Mouse (Mus musculus) erythroblast, embryonic 14.5 days (primary cell): ENCODE results near the gene Psors1c2. TPM values are rescaled to one million over a fixed set of nuclear protein-coding genes. Genes with fewer than 3 reads are reported as not detected.

ENCODE experiments used
- H3K27me3 ChIP-seq: 2 replicates; pipeline ENCODE4 v1.6.1; 2012; ENCODE audit warnings: inconsistent platforms; ENCODE audit not compliant: control insufficient read depth
- H3K36me3 ChIP-seq: 2 replicates; pipeline ENCODE4 v1.6.1; 2012; ENCODE audit warnings: mild to moderate bottlenecking, inconsistent platforms; ENCODE audit not compliant: control insufficient read depth
- H3K4me1 ChIP-seq: 2 replicates; pipeline ENCODE4 v1.6.1; 2012; ENCODE audit warnings: inconsistent platforms; ENCODE audit not compliant: control insufficient read depth
- H3K4me3 ChIP-seq: replicated peaks from 2 replicates; pipeline ENCODE3; 2012; ENCODE audit warnings: moderate library complexity, mild to moderate bottlenecking, inconsistent platforms
- H3K9me3 ChIP-seq: 2 replicates; pipeline ENCODE4 v1.6.1; 2012; ENCODE audit warnings: low read length, inconsistent platforms, mixed read lengths; ENCODE audit not compliant: control insufficient read depth
- GATA1 ChIP-seq: IDR thresholded peaks from 2 replicates; pipeline ENCODE4 v1.6.1; 2012; ENCODE audit warnings: low read length, inconsistent platforms, mixed read lengths
- TAL1 ChIP-seq: IDR thresholded peaks from 3 replicates; pipeline ENCODE4 v1.6.1; 2012; ENCODE audit warnings: low read length, inconsistent platforms, mixed read lengths
- polyA plus RNA-seq: library from polyadenylated mRNA; stranded (reverse); fragments of >175 nt; gene quantifications from 2 replicates; pipeline ENCODE4 v1.2.3, GENCODE M21; 2012

Psors1c2 gene
- polyA plus RNA-seq, 1 experiment = 0.51 TPM

DNA sequence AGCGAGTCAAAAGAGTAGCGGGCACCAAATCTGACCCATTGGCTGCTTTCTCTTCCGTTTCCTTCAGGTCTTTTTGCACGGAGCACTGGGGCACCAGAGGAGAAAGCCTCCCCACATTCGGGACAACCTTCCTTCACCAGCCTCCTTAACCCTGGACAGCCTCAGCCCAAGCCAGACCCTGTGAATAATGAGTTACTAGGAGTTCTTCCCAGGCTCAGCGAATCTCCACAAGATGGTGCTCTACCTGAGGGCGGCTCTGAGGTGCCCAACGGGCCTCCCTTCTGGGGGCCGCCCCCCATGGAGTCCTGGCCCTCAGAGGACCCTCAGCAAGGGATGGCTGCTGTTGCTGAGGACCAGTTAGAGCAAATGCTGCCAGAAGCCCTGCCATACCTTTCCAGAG, 34.8 kb downstream of the Psors1c2 start:
- TF ChIP-seq GATA1 (no peak), TAL1 (no peak)
- peaks cover 26% of the 10 kb centered on the region for H3K27me3 ChIP-seq
- no peaks in the 10 kb centered on the region for H3K4me1 ChIP-seq
- peaks cover 2% of the 10 kb centered on the region; the same call in 1 of the 2 replicates for H3K9me3 ChIP-seq
- no peak overlapping the region for H3K4me3 ChIP-seq
- no peaks in the 10 kb centered on the region for H3K36me3 ChIP-seq

DNA sequence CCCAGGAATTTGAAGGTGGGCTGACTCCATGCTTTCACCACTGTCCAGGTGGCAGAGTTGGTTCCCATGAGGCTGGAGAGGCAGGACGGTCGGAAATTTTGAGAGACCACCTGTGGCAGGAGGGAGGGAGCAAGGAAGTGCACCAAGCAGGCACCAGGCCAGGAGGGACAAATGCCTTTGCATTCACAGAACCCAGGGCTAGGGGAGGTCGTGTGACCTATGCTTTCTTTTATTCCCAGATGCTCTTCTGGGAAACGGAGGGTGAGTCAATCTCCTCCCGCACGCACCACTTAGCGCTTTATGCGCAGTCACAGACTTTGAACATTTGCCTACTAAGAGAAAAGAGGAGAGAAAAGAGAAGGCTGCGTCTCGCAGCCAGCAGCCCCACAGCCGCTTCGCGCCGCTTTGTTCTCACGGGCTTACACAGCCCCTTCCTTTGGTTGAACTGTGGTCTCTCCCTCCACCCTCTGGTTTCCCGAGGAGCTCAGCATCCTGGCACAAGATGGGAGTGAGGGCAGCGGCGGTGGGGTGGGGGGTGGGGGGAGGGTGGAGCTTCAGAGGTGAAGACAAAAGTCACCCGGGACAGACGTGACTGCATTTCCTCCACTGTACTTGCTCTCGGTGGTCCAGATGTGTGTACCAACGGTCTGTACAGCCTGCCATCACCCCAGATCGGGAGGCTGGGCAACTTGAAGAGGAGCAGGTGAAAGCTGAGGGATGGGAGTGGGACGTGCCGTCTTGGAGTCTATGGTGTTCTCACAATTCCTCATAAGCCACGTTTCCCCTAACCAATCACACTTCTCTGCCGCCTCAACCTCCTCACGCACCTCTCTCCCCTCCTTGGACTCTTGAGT, 36.3 kb downstream of the Psors1c2 start:
- Histone ChIP-seq H3K4me1 (no peaks in the 10 kb centered on the region), H3K4me3 (no peak overlapping the region), H3K36me3 (no peaks in the 10 kb centered on the region), H3K27me3 (peaks cover 28% of the 10 kb centered on the region), H3K9me3 (peaks cover 2% of the 10 kb centered on the region; the same call in 1 of the 2 replicates)
- TF ChIP-seq GATA1 = no peak
- TF ChIP-seq TAL1 = no peak

DNA sequence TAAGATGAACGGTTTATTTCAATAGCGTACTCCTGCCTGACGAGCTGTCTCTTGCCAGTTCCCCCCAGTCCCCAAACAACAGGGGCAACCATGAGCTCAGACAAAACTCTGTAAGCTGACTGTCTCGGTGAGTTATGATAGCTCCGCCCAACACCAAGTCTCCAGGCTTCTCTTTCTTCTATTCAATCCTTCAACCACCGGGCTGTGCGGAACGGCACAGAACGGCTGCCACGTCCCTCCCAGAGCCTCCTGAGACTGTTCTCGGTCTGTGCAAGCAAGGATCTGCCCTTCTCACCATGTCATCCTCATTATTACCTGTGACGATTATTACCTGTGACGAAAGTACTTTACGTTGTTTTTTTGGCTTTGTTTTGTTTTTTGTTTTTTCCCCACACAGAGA, 37.8 kb downstream of the Psors1c2 start:
- Histone ChIP-seq H3K4me1 (no peaks in the 10 kb centered on the region), H3K36me3 (no peaks in the 10 kb centered on the region), H3K9me3 (peaks cover 2% of the 10 kb centered on the region; the same call in 1 of the 2 replicates), H3K4me3 (no peak overlapping the region), H3K27me3 (peaks cover 36% of the 10 kb centered on the region)
- TF ChIP-seq TAL1 (no peak), GATA1 (no peak)

DNA sequence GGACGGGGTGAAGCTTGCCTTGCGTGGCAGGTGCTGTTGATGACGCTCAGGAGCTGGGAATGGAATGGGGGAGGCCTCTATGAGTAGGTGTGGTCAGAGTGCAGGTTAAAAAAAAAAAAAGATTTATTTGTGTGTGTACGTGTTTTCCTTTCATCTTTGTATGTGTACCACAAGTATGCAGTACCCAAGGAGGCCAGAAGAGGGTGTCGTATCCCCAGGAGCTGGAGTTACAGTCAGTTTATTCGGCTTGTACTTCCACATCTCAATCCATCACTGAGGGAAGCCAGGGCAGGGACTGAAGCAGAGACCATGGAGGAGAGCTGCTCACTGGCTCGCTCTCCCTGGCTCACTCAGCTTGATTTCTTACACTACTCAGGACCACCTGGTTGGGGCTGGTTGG, 38.5 kb downstream of the Psors1c2 start:
- no peaks in the 10 kb centered on the region for H3K36me3 ChIP-seq
- no peaks in the 10 kb centered on the region for H3K4me1 ChIP-seq
- TF ChIP-seq TAL1 (no peak), GATA1 (no peak)
- peaks cover 40% of the 10 kb centered on the region for H3K27me3 ChIP-seq
- H3K9me3 ChIP-seq = peaks cover 2% of the 10 kb centered on the region; the same call in 1 of the 2 replicates
- H3K4me3 ChIP-seq = no peak overlapping the region

DNA sequence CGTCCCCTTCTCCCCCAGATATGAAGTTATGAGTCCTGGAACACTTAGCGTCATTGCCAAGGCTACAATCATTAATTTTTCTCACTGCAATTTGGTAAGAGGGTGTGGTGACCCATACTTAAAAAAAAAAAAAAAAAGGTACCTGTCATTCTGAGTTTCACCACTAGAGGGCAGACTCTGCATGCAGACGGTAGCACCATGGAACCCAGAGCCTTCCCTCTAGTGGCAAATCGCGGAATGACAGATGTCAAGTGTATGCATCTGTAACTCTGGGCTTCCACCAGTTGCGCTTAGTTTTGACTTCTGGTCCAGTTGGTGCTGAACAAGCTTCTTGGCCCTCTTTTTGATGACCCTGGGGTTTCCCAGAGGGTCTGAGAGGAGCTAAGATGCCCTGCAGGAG, 45.2 kb downstream of the Psors1c2 start:
- Histone ChIP-seq H3K4me1 (no peaks in the 10 kb centered on the region), H3K27me3 (peaks cover 18% of the 10 kb centered on the region), H3K4me3 (no peak overlapping the region), H3K36me3 (no peaks in the 10 kb centered on the region), H3K9me3 (no peaks in the 10 kb centered on the region)
- no peak for TF ChIP-seq GATA1
- no peak for TF ChIP-seq TAL1

DNA sequence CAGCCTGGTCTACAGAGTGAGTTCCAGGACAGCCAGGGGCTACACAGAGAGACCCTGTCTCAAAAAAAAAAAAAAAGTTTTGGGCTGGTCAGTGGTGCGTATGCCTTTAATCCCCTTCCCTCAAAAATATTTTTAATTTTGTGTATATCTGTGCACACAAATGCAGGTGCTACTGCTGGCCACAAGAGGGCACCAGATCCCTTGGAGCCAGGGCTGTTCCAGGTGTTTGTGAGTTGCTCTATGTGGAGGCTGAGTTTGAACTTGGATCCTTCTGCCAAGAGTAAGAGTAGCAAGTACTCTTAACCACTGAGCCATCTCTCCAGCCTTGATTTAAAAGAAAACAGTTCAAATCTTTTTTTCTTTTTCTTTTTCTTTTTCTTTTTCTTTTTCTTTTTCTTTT, 49.9 kb downstream of the Psors1c2 start:
- Histone ChIP-seq H3K4me1 (no peaks in the 10 kb centered on the region), H3K36me3 (no peaks in the 10 kb centered on the region), H3K9me3 (peaks cover 5% of the 10 kb centered on the region), H3K27me3 (no peaks in the 10 kb centered on the region), H3K4me3 (no peak overlapping the region)
- TF ChIP-seq TAL1 (no peak), GATA1 (no peak)

Other genes starting within 250 kb of the Psors1c2 start
- not detected in 2 replicates for gene H2-Q1, start 212.8 kb upstream of the Psors1c2 start, polyA plus RNA-seq
- not detected in 2 replicates for gene H2-Q2, start 191.0 kb upstream of the Psors1c2 start, polyA plus RNA-seq
- 0.50 and 0.56 TPM in 2 replicates for gene H2-Q4, start 153.6 kb upstream of the Psors1c2 start, polyA plus RNA-seq
- 0.09 TPM in 1 of 2 replicates, not detected in the other for gene H2-Q6, start 108.4 kb upstream of the Psors1c2 start, polyA plus RNA-seq
- 0.03 and 0.13 TPM in 2 replicates for gene H2-Q7, start 94.0 kb upstream of the Psors1c2 start, polyA plus RNA-seq
- gene H2-Q10, start 63.1 kb upstream of the Psors1c2 start, polyA plus RNA-seq = 0.08 and 0.09 TPM in 2 replicates
- gene Pou5f1, start 27.2 kb upstream of the Psors1c2 start, polyA plus RNA-seq = 0.05 TPM in 1 of 2 replicates, not detected in the other
- 29.1 and 33.5 TPM in 2 replicates for gene Tcf19, start 16.4 kb upstream of the Psors1c2 start, polyA plus RNA-seq
- gene Cchcr1, start 16.1 kb upstream of the Psors1c2 start, polyA plus RNA-seq = 4.7 and 4.9 TPM in 2 replicates
- gene Cdsn, start 18.9 kb downstream of the Psors1c2 start, polyA plus RNA-seq = 0.02 TPM in 1 of 2 replicates, not detected in the other
- not detected in 2 replicates for gene 2300002M23Rik, start 34.2 kb downstream of the Psors1c2 start, polyA plus RNA-seq
- not detected in 2 replicates for gene Sfta2, start 68.3 kb downstream of the Psors1c2 start, polyA plus RNA-seq
- gene Gm9573, start 93.4 kb downstream of the Psors1c2 start, polyA plus RNA-seq = not detected in 2 replicates
- gene Mucl3, start 110.5 kb downstream of the Psors1c2 start, polyA plus RNA-seq = not detected in 2 replicates
- gene Vars2, start 134.4 kb downstream of the Psors1c2 start, polyA plus RNA-seq = 1.9 and 2.6 TPM in 2 replicates
- gene Gtf2h4, start 140.5 kb downstream of the Psors1c2 start, polyA plus RNA-seq = 1.1 and 1.3 TPM in 2 replicates
- not detected in 2 replicates for gene Ddr1, start 171.4 kb downstream of the Psors1c2 start, polyA plus RNA-seq